Mouse (Mus musculus) cerebellum, adult 9-11 months (tissue): ENCODE data around the gene Adora1.

Experiments used
- DNase-seq: peaks from one replicate; pipeline ENCODE4 v3.0.0; 2022

Gene Adora1

DNA sequence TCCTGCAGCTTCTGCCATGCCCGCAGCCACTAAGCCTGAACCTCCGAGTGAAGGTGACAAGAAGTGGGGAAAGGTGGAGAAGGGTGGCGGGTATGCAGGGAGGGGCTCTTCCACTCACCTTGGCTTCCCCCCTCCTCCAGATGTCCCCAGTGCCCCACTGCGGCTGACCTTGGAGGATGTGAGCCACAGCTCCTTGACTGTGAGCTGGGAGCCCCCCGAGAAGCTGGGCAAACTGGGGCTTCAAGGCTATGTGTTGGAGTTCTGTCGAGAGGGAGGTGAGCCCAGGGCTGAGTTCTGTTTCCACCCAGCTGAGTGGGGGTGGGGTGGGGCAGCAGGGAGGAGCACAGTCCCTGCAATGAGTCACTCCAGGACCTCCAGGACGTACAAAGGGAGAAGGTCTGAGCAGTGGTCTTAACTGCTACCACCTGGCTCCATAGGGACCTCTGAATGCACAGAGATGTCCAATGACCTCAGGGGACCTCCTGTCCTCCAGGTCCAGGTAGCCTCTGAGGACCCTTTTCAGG is 41.5 kb downstream of the Adora1 start:
- DNase-seq, result peak; percentile 54

DNA sequence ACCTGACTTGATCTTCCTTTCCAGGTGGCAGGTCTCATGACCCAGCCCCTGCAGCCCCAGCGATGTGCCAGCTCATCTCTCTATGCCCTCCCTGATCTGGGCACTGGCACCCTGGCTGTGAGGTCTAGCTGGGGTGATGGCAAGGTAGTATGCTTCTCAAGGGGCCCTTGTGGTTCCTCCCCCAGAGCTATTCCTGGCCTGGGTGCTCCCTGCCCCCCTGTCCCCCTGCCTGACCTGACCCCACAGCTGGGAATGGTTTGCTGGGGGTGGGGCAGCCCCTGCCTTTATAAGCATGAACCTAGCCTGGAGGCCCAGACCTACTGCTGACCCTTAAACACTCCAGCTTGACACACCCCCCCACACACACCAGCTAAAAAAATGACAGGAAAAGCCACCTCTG is 42.1 kb downstream of the Adora1 start, which contains the start of gene Mybph:
Mybph (plus strand) TSS at position 323 of the 400 bp plus-strand sequence.
- DNase-seq, result peak; percentile 56

DNA sequence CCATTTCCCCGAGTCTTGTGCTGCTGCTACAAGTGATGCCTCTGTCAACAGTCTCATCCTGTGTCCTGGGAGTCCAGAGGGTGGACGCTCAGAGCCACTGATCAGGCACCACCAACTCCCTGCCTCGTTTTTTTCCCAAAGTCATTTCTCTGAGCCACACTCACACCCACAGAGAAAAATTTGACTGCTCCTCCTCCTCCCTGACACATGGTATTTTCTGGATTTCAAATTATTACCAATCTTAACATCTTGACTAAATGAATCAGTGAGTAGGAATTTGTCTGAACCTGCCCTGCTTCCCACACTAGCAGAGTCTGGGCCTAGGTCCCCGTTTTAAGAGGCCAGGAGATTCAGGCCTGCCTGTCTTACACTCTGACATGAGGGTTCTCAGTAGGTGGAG is 43.2 kb downstream of the Adora1 start:
- DNase-seq, result no peak

DNA sequence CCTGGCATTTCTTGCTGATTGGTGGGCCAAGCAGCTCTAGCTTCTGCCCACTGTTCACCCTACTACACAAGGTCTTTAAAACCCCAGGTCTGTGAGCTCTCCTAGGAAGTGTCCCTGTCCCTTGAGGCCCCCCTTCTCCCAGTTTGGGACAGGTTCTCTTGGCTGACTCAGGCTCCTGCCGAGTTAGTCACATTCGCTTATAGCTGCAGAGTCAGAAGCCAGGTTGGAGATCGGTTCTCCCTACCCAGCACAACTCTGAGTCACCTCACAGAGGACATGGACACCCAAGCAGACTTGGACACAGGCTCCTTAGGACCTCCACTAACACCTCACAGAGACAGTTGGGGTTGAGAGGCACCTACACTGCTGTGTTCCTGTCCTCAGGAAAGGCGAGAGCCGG is 44.0 kb downstream of the Adora1 start:
- DNase-seq, result no peak

DNA sequence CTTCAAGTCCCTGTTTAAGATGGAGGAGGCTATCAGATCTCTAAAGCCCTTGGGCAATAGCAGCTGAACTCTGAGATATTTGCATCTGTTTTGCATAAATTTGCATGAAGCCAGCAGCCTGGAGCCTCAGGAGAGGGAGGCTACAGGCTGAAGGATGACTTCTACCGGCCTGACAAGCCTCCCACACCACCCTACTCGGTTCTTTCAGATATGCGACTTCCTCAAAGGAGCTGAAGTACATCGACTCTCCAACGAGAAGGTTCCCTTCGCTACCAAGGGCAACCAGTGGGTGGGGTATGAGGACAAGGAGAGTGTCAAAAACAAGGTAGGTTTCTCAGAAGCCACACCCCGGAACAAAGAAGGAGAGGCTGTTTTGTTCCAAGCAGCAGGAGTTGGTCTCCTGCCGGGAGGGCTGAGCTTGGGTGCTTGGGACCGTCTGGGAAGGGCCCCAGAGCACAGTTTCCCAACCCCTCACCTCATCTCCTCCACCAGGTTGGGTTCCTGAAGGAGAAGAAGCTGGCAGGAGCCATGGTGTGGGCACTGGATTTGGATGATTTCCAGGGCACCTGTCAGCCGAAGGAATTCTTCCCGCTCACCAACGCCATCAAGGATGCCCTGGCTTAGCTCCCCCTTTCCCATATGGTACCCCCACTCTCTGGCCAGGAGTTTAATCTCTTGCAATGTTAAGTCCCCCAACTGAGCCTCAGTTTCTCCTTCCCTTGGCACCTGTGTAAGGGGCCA is 46.1 kb downstream of the Adora1 start:
- DNase-seq, result peak; percentile 55

DNA sequence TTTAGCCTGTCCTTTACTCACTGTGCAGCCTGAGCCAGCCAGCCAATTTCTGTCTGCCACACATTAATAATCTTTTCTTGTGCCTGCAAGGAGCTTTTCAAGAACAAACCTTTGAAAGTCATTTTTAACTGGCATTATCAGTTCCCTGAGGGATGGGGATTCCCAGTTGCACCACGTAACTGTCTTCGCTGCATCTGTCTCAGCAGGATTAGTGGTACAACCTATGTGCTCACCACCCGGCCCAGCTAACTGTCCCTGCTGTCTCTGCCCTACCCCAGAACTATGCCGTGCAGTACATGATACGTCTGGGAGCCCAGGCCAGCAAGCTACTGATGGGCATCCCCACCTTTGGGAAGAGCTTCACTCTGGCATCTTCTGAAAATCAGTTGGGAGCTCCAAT is 47.0 kb downstream of the Adora1 start:
- no peak for DNase-seq

DNA sequence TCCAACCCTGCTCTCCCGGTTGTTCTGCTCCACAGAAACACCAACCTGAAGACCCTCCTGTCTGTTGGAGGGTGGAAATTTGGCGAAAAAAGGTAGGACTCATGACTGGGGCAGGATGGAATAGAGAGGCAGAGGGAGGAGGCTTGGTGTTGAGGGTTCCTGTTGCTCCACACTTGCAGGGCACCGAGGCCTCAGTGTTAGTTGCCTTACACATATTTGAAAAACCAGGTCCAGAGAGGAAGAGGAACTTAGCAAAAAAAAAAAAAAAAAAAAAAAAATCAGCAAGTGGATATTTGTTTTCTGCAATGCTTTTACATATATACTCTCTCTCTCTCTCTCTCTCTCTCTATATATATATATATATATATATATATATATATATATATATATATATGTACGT is 51.1 kb downstream of the Adora1 start:
- no peak for DNase-seq

DNA sequence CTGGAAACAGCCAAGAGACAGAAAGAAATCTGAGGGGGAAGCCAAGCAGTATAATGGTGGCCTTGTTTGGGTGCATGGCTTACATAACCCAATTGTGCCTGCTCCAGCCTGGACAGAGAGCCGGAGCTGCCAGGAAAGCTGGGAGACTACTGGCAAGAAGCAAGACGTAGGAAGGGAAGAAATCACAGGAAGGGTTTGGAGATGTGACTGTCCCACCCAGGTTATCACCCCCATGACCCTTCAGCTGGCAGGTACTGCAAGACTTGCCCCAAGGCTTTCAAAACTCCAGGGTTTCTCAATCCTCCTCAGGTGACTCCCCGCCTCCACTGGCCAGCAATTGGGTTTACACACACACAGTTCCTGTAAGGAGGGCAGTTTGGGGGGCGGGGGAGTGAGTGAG is 53.2 kb downstream of the Adora1 start, which contains the start of gene Chil1:
Chil1 (plus strand) TSS at position 152 of the 400 bp plus-strand sequence.
- peak; percentile 58 for DNase-seq

DNA sequence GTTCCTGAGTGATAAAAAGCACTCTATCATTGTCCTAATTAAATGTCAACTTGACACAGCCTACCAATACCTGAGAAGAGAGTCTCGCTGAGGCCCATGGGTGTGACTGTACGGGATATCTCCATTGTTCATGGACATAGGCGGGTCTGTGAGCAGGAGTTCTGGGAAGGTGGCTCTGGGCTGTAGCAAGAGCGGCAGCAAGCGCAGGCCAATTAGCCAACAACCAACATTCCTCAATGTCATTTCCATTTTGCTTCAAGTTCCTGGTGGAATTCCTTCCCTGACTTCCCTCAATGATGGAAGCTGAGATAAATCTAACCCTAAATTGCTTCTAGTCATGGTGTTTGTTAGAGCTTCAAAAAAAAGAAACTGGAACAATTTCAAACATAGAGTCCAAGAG is 57.3 kb downstream of the Adora1 start:
- no peak for DNase-seq

DNA sequence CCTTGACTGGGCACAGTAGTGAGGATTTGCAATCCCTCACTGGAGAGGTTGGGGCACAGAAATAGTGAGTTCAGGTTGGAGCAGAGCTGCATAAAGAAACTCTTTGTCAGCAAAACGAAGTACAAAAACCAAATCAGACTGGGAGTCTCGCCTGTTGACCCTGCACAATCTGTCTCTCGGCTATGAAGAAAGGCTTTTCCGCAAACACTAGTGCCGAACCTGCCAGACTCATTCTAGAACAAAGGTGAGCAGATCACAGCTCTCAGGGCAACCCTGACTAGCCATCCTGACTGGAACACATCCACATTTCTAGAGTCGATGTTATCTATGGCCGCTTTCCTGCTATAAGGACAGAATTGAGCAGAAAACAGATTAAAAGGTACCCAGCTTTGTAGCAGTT is 62.1 kb downstream of the Adora1 start:
- DNase-seq, result no peak

DNA sequence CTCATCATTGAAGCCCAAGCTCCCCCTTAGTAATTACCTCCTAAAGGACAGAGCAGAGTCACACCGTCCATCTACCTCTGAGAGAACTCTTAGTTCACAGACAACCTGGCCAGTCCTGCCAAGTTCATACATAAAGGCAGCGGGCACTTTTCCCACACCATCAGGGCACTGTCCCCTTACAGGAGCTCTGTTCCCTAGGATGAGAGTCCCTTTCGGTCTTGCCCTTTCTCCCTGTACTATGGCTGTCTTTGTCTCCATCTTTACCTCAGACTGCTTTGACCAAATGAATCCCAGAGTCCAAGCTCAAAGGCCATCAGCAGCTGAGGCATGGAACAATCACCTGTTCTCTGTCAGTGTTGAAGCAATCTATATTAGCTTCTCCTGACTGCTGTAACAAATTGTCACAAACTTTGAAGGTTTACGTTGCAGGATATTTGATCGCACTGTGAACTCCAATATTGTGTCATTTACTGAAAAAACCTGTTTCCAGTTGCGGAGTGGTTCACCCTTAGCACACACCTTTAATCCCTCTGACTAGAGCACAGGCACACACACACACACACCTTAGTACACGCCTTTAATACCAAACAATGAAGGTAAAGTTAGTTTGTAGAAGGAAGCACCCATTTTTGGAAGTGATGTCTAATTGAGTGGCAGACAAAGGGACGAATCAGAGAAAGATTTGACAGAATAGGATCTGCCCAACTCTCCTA is 66.1 kb downstream of the Adora1 start:
- DNase-seq, result no peak

DNA sequence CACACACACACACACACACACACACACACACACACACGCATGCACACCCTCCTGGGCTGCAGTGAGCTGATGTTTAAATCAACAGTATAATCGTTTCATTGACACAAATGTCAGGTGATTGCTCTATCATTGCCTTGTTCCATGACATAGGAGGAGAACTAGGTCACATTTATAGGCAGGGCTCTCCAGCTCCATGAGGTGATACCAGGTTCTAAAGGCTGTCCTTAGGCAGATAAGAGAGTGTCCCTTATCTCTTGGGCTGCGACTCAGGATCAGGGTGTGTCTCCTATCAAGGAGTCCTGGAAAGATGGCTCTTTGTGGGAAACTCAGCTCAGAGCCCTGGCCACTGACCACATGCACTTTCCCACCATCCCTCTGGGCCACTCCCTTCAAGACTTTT is 66.7 kb downstream of the Adora1 start:
- DNase-seq, result no peak

DNA sequence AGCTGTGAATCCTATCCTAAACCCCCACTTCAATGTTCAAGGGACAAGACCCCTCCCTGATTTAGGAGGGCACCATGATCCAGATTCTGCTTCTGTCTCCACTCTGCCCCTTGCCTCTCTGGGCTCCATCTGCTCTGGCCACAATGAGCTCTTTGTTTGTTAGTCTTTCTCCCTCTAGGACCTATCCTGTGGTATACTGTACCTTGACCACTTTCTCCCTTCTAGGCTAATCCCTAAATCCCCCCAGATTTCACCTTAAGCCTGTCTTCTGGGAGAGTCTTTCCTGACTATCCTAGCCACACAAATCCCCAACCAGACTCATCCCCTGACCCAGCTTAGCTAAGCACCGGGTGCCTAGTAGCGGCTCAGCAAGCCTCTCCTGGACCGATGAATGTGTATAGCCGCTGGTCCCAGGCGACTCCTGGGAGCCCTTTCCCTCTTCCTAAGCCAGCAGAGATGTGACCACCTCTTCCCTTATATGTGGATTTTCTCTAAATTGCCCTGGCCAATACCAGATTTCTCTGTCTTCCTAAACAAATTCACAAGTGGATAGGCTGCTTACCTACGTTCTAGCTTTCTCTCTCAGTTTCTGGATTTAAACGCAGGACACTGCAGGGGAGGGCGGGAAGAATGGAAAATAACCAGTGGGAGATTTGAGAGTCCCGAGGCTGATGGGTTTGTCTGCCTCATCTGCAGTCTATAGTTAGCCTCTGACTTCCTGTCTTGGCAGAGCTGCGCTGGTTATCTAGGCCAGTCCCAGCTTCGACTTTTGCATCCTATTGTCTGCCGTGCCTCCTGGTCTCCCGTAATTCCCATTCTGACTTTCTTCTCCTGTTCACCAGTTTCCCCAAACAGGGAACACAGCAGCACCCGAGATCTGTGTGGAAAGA is 67.6 kb downstream of the Adora1 start:
- DNase-seq, result peak; percentile 84

DNA sequence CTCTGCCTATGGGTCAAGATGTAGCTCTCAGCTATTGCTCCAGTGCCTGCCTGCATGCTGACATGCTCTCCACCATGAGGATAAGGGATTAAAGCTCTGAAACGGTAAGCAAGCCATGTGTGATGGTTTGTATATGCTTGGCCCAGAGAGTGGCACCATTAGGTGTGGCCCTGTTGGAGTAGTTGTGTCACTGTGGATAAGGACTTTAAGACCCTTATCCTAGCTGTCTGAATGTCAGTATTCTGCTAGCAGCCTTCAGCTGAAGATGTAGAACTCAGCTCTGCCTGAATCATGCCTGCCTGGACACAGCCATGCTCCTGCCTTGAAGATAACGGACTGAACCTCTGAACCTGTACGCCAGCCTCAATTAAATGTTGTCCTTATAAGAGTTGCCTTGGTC is 68.7 kb downstream of the Adora1 start:
- no peak for DNase-seq

DNA sequence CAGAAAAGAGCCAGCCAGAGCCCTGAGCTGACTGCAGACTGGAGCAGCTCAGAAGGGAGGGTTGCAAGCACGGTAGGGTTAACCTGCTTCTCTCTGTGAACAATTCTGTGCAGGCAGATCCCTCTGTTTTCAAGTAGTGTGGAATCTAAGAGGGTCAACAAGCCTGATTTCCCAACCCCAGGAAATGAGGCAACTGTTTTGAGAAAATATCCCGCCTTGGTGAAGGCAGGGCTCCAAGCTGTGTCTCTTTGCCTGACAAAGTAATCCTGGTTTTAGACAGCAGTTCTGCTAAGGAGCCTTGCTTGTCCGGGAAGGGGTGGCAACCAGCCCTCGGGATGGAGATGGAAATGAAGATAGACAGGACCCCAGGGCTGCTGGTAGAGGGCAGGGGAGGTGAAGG is 70.8 kb downstream of the Adora1 start:
- DNase-seq, result no peak

DNA sequence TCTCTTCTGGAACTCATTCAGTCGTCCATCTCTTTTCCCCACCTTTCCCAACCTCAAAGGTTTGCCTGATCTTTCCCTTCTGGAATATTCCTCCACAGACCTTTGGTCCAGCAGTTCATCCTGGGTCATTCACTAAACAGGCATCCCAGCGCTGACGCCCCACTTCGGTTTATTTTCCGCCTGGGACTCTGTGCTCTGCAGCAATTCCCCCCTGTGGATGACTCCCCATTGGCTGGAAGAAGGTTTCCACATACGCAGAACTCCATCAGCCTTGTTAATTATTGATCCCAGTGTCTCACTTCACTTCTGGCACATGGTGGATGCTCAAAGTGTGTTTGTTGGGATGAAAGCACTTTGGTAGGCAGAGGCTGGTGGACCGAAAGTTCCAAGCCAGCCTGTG is 71.8 kb downstream of the Adora1 start:
- DNase-seq, result no peak

DNA sequence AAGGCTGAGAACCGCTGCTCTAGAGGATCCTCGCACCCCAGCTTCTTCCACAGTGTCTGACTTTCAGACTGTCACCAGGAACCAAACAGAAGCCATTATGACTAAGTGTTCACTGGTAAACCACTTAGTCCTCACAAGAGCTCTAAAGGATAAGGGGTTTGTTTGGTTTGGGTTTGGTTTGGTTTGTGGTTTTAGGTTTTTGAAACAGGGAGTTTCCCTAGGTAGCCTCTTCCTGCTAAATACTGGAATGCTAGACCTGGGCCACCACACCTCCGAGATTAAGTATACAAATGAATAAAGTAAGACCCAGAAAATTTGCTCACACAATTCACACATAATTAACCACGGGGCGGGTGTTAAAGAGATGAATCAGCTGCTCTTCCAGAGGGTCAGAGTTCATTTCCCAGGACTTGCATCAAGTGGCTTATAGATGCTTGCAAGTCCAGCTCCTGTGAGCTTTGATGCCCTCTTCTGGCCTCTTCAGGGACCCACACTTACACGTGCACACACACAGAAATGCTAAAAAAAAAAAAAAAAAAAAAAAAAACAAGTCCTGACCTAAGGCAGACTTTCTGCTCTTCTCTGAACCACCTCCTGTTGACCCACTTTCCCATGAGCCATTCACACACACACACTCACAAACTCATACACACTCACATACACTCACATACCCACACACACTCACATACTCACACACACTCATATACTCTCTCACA is 72.6 kb downstream of the Adora1 start:
- no peak for DNase-seq

DNA sequence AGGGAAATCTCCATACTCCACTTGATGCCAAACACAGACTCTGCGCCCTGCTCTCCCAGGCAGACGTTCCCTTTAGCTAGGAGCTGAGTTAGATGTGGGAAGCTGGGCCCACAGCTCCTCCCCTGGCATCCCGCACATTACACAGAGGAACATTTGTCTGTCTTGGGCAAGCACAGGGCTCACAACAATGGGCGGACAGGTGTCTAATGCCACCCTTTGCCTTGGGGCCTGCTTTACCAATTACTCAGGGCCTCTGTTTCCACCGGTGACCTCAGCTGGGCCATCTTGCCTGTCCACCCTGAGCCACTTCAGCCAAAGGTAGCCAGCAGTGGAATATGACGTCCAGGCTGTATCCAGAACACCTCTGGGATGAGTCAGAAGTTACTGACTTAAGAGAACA is 73.8 kb downstream of the Adora1 start:
- no peak for DNase-seq

DNA sequence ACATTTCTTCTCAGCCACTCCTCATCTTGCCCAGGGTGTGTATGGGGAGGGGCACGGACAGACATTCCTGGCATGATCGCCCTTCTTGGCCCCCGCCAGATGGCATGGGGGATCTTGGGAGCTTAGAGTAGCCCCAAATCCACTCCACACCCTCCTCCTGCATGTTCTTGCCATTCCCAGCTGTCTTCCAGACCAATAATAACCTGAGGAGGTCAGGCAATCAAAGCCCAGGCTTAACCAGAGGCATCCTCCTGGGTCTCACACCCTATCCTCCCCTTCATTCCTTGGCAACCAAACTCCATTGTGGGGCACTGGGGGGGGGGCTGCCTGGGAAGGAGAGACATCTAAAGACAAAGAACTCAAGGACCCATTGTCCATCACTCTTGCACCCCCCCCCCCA is 74.8 kb downstream of the Adora1 start:
- DNase-seq, result no peak

DNA sequence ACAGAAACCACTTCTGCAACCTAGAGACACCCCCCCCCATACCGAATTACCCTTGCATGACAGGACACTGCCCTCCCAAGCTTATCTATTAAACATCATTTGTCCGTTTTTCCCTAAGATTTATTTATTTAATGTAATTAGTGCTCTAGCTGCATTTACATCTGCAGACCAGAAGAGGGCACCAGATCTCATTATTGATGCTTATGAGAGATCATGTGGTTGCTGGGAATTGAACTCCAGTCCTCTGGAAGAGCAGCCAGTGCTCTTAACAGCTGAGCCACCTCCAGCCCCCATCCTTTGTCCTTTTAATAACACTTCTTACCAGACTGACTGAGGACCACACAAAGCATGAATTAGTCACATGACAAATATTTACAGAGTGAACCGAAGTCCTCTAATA is 80.6 kb downstream of the Adora1 start:
- no peak for DNase-seq

DNA sequence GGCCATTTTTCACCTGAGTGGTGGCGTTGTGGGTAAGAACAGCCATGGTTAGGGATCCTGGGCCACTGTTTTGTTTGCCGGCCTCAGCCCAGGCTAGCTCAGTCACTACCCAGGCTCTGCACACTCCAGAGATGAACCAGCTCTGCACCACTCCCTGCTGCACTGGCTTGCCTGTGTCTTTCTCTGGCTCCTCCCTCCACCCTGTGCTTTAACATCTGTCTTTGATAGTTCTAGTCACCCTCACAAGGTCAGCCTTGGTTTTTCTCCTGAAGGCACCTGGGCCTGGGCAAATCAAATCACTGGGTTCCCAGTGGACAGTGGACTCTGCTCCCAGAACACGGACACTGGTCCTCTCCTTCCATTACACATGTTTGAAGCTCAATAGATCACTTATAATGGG is 81.1 kb downstream of the Adora1 start:
- no peak for DNase-seq
